Mouse (Mus musculus) lung, embryonic 15.5 days (tissue): ENCODE data around the gene Tpr. TPM values are rescaled to one million over a fixed set of nuclear protein-coding genes. Genes with fewer than 3 reads are reported as not detected.

Experiments used
- ATAC-seq: fragments of 200-750 bp; cut with Nextera tagmentation; 2 replicates; pipeline ENCODE4 v1.8.0; 2017; ENCODE audit warnings: moderate number of reproducible peaks, borderline replicate concordance; ENCODE audit not compliant: low FRiP score, low TSS enrichment; ENCODE audit errors: extremely low read depth
- H3K27ac ChIP-seq: fragments of 300-500 bp; sonication (generic); 2 replicates; pipeline ENCODE4 v1.5.1; 2015; ENCODE audit warnings: moderate library complexity, mild to moderate bottlenecking, inconsistent platforms
- H3K27me3 ChIP-seq: fragments of 300-500 bp; sonication (generic); 2 replicates; pipeline ENCODE4 v1.6.1; 2015; ENCODE audit warnings: inconsistent platforms
- H3K36me3 ChIP-seq: fragments of 300-500 bp; sonication (generic); 2 replicates; pipeline ENCODE4 v1.6.1; 2015; ENCODE audit warnings: inconsistent platforms
- H3K4me1 ChIP-seq: fragments of 300-500 bp; sonication (generic); 2 replicates; pipeline ENCODE4 v1.6.1; 2015; ENCODE audit warnings: inconsistent platforms
- H3K4me2 ChIP-seq: fragments of 300-500 bp; sonication (generic); 2 replicates; pipeline ENCODE4 v1.6.1; 2015; ENCODE audit warnings: inconsistent platforms, mild to moderate bottlenecking, moderate library complexity
- H3K4me3 ChIP-seq: fragments of 300-500 bp; sonication (generic); 2 replicates; pipeline ENCODE4 v1.5.1; 2015; ENCODE audit warnings: mild to moderate bottlenecking, inconsistent platforms
- H3K9ac ChIP-seq: fragments of 300-500 bp; sonication (generic); 2 replicates; pipeline ENCODE4 v1.6.1; 2015; ENCODE audit warnings: inconsistent platforms
- H3K9me3 ChIP-seq: fragments of 300-500 bp; sonication (generic); 2 replicates; pipeline ENCODE4 v1.6.1; 2016; ENCODE audit warnings: inconsistent platforms
- WGBS: fragments of 180-500 bp; shearing (Covaris S2); methylation state at CpG from one replicate; pipeline ENCODE4 v1.1.7; 2015; 5-methylcytosine and 5-hydroxymethylcytosine counted together
- polyA plus RNA-seq: library from polyadenylated mRNA; unstranded; fragments of >200 nt; fragmentation: Nextera tagmentation; extraction: Ambion mirVana; gene quantifications from 2 replicates; pipeline ENCODE4 v1.2.1, GENCODE M21; 2015

Gene Tpr
- polyA plus RNA-seq, 1 experiment from 2014 or later = 158 TPM

DNA sequence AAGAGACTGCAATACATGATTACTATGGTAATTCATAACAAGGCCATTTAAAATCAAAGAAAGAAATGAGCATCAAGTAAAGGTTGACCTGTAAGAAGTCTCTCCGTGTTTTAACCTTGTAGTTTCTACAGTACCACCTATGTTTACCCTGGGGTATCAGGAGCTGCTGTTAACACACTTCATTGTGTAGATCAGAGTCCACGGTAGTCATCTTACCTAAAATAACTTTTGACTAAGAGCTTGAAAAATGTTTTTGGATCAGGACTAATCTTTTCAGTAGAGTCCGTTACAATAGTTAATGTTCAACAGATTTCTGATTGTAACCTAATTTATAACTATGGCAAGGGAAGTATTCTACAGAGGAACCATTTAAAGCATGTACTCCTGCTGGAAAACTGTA lies 11.9 kb downstream of the Tpr start:
- no peak for ATAC-seq
- Histone ChIP-seq H3K9me3 (no peaks in the 10 kb centered on the region), H3K4me1 (no peaks in the 10 kb centered on the region), H3K4me3 (no peak overlapping the region), H3K4me2 (no peak overlapping the region), H3K36me3 (peaks cover 47% of the 10 kb centered on the region), H3K27ac (no peak overlapping the region), H3K27me3 (no peaks in the 10 kb centered on the region), H3K9ac (no peak overlapping the region)
- 78% methylated on average over 3 of the region's 3 CpGs for WGBS

DNA sequence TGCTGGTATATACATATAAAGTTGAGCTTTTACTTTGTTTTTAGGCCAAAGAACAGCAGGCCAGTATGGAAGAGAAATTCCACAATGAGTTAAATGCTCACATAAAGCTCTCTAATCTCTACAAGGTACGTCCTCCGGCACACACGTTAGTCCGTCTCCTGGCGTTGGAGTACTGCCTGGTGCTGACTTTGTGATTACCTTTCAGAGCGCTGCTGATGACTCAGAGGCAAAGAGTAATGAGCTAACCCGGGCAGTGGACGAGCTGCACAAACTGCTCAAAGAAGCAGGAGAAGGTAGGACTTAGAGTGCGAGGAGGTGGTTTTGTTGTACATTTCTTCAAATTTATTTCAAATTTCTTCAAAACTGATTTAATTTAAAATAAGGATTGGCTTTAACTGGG lies 14.6 kb downstream of the Tpr start:
- Histone ChIP-seq H3K9me3 (no peaks in the 10 kb centered on the region), H3K27me3 (no peaks in the 10 kb centered on the region), H3K4me3 (no peak overlapping the region), H3K36me3 (peaks cover 61% of the 10 kb centered on the region), H3K27ac (no peak overlapping the region), H3K9ac (no peak overlapping the region), H3K4me1 (no peaks in the 10 kb centered on the region), H3K4me2 (no peak overlapping the region)
- ATAC-seq = no peak
- 82% methylated on average over 9 of the region's 9 CpGs for WGBS

DNA sequence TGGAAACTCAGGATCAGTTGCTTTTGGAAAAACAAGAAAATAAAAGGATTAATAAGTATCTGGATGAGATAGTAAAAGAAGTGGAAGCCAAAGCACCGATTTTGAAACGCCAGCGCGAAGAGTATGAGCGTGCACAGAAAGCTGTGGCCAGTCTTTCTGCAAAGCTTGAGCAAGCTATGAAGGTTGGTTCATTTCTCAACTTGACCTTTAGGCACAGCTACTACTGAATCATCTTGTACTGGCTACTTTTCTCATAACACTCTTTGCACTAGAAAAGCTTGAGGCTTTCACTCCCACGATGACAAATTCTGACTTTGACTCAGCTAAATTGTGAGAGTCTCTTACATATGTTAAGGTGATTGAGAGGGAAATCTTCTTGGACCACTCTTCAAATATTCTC lies 17.4 kb downstream of the Tpr start:
- Histone ChIP-seq H3K36me3 (peaks cover 68% of the 10 kb centered on the region), H3K9me3 (no peaks in the 10 kb centered on the region), H3K4me3 (no peak overlapping the region), H3K9ac (no peak overlapping the region), H3K4me2 (no peak overlapping the region), H3K27me3 (no peaks in the 10 kb centered on the region), H3K4me1 (no peaks in the 10 kb centered on the region), H3K27ac (no peak overlapping the region)
- no peak for ATAC-seq
- 98% methylated on average over 6 of the region's 6 CpGs for WGBS

DNA sequence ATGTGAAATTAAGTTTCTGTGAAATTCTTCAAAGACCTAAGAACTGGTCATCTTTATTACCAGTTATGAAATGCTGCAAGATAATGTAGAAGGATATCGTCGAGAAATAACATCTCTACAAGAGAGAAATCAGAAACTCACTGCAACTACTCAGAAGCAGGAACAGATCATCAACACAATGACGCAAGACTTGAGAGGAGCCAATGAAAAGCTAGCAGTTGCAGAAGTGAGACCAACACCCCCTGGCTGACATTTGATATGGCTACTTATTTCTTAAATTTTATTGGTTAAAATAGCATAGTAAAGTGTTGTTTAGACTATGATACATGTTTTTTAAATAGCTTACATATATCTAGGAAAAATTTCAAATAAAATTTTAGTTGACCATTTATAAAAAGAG lies 23.4 kb downstream of the Tpr start:
- no peaks in the 10 kb centered on the region for H3K4me1 ChIP-seq
- H3K4me3 ChIP-seq = no peak overlapping the region
- no peaks in the 10 kb centered on the region for H3K27me3 ChIP-seq
- H3K9ac ChIP-seq = no peak overlapping the region
- no peak overlapping the region for H3K4me2 ChIP-seq
- peaks cover 69% of the 10 kb centered on the region for H3K36me3 ChIP-seq
- H3K27ac ChIP-seq = no peak overlapping the region
- H3K9me3 ChIP-seq = no peaks in the 10 kb centered on the region
- WGBS = 92% methylated on average over 3 of the region's 3 CpGs
- ATAC-seq = no peak

DNA sequence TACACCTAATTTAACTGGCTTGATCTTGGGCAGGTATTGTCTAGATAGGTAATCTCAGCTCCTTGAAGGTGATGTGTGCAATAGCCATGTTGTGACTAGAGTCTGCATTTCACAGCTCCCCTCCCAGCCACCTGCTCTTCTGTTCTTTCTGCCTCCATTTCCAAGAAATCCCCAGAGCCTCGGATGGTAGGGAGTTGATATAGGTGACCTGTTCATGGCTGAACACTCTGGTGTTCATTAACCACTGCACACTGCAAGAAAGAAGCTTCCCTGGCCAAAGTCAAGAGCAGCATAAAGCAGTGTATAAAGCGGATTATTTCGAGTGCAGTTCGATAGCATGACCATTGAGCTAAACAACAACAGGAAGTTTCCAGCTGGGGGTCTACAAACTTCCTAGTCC lies 25.8 kb downstream of the Tpr start:
- 93% methylated on average over 4 of the region's 4 CpGs for WGBS
- no peaks in the 10 kb centered on the region for H3K9me3 ChIP-seq
- H3K4me2 ChIP-seq = no peak overlapping the region

DNA sequence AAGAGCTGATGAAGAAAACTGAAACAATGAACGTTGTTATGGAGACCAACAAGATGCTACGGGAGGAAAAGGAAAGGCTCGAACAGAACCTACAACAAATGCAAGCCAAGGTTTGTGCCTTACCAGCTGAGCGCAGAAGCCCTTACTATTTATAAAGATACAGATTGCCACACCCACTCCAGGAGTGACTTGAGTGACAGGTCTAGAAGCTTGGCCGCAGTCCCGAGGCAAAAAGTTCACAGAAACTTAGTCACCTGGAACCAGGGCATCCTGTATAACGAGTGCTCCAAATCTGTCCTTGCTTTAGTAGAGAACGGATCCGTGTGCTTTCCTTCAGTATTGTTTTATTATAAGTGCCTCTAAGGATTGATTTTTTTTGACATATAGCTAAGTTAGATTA lies 33.0 kb downstream of the Tpr start:
- ATAC-seq = no peak
- Histone ChIP-seq H3K9me3 (no peaks in the 10 kb centered on the region), H3K4me2 (no peak overlapping the region), H3K9ac (no peak overlapping the region), H3K36me3 (peaks cover 83% of the 10 kb centered on the region), H3K4me3 (no peak overlapping the region), H3K27ac (no peak overlapping the region), H3K27me3 (no peaks in the 10 kb centered on the region), H3K4me1 (no peaks in the 10 kb centered on the region)
- WGBS = 85% methylated on average over 9 of the region's 9 CpGs

More for the DNA sequence above, 25.8 kb downstream of the Tpr start:
- Histone ChIP-seq H3K4me3 (no peak overlapping the region), H3K4me1 (no peaks in the 10 kb centered on the region), H3K27ac (no peak overlapping the region), H3K9ac (no peak overlapping the region), H3K36me3 (peaks cover 72% of the 10 kb centered on the region), H3K27me3 (no peaks in the 10 kb centered on the region)
- ATAC-seq = no peak

DNA sequence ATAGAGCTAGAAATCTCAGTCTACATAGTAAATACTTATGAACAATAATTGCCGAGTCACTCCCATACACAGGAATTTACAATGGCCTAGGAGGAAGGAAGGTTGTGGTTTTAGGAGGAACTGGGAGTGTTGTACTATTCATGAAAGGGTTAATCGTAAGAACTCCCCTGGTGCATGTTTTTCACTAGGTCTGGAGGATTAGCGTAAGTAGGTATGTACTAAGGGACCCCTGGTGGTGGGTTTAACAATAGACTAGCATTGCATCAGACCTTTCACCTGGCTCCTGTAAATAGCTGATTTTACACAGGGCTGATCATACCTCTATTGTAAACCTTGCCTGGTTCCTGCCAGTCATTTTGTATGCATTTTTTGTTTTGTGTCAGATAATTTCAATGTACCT lies 33.6 kb downstream of the Tpr start:
- Histone ChIP-seq H3K4me1 (no peaks in the 10 kb centered on the region), H3K9me3 (no peaks in the 10 kb centered on the region), H3K4me3 (no peak overlapping the region), H3K27ac (no peak overlapping the region), H3K9ac (no peak overlapping the region), H3K36me3 (peaks cover 87% of the 10 kb centered on the region), H3K4me2 (no peak overlapping the region), H3K27me3 (no peaks in the 10 kb centered on the region)
- no peak for ATAC-seq
- 73% methylated on average over 3 of the region's 3 CpGs for WGBS

DNA sequence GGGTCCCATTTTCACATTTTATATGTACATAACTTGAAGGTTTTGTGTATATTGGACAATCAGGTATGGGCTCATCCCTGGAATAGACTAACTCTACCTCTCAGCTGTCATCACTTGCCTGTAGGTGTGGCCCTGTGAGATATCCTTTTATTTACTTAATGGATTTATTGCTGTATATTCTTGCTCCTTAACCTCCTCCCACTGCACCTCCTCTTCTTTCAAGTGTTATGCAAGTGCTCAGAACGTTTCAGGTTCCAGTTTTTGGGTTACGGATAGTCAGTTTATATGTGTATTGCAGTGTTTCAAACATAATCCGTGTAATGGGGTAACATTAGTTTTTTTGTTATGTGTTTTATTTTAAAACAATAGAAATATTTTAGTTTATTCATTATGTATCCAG lies 46.0 kb downstream of the Tpr start:
- H3K9me3 ChIP-seq = no peaks in the 10 kb centered on the region
- no peak overlapping the region for H3K9ac ChIP-seq
- no peak overlapping the region for H3K4me3 ChIP-seq
- no peaks in the 10 kb centered on the region for H3K27me3 ChIP-seq
- H3K4me2 ChIP-seq = no peak overlapping the region
- 91% methylated on average over 3 of the region's 3 CpGs for WGBS
- H3K4me1 ChIP-seq = no peaks in the 10 kb centered on the region
- peaks cover 70% of the 10 kb centered on the region for H3K36me3 ChIP-seq
- no peak for ATAC-seq
- H3K27ac ChIP-seq = no peak overlapping the region

DNA sequence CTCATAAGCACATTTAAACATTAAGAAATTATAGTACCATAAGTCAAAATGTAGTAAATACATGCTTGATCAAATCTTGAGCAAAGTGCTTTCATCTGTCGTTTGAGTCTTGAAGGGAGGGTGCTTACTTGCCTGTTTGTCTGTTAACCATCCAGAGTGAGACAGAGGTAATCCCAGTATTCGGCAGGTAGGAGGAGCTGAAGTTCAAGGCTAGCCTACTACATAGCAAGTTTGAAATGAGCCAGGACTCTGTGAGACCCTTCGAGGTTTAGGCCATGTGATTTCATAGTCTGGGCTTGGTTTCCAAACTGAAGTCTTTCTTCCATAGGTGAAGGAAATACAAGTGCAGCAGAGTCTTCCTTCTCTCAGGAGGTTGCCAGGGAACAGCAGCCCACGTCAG lies 49.1 kb downstream of the Tpr start:
- WGBS = 73% methylated on average over 4 of the region's 4 CpGs
- H3K4me2 ChIP-seq = no peak overlapping the region
- no peak overlapping the region for H3K27ac ChIP-seq
- peaks cover 68% of the 10 kb centered on the region for H3K36me3 ChIP-seq
- H3K9me3 ChIP-seq = no peaks in the 10 kb centered on the region
- H3K4me1 ChIP-seq = no peaks in the 10 kb centered on the region
- no peak for ATAC-seq
- no peak overlapping the region for H3K9ac ChIP-seq
- no peak overlapping the region for H3K4me3 ChIP-seq
- no peaks in the 10 kb centered on the region for H3K27me3 ChIP-seq

DNA sequence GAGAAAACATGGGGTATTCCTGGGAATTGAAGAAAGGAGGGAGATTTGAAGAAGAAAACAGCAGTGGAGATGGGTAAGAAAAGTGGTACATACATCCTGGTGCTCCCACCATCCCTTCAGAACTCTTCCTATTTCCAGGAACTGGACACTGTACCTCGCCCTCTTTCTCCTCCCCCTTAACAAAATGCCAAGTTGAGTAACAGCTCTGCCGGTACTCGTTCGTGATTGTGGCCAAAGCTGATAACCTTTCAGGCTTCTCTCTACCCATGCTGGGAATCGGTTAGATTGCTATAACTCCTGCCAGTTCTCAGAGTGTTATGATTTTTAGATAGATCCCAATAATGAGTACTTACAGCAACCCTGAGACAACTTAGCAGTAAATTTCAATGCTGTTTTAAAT lies 66.3 kb downstream of the Tpr start:
- no peak overlapping the region for H3K9ac ChIP-seq
- no peak overlapping the region for H3K4me3 ChIP-seq
- ATAC-seq = no peak
- H3K36me3 ChIP-seq = no peaks in the 10 kb centered on the region
- 53% methylated on average over 5 of the region's 5 CpGs for WGBS
- H3K4me1 ChIP-seq = no peaks in the 10 kb centered on the region
- no peaks in the 10 kb centered on the region for H3K27me3 ChIP-seq
- no peak overlapping the region for H3K4me2 ChIP-seq
- H3K9me3 ChIP-seq = no peaks in the 10 kb centered on the region
- H3K27ac ChIP-seq = no peak overlapping the region

DNA sequence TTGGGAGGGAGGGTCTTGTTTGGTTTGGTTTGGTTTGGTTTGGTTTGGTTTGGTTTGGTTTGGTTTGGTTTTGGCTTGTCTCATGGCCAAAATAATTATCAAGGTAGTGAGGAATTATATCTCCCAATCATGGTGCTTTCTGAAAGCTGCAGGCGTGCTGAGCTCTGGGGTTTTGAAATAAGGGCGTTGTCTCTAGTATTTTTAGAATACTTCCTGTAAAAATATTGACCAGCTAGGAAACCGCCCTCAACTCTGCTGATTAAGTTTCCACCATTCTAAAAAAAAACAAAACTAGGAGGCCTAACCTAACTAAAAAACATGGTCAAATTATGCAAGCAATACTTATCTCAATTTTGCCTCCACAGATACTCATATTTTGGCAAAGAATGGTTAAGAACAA lies 67.0 kb downstream of the Tpr start:
- H3K4me2 ChIP-seq = no peak overlapping the region
- no peak overlapping the region for H3K4me3 ChIP-seq
- no peak for ATAC-seq
- H3K36me3 ChIP-seq = no peaks in the 10 kb centered on the region
- no peak overlapping the region for H3K27ac ChIP-seq
- no peaks in the 10 kb centered on the region for H3K9me3 ChIP-seq
- H3K4me1 ChIP-seq = no peaks in the 10 kb centered on the region
- H3K9ac ChIP-seq = no peak overlapping the region
- WGBS = 77% methylated on average over 3 of the region's 3 CpGs
- no peaks in the 10 kb centered on the region for H3K27me3 ChIP-seq

DNA sequence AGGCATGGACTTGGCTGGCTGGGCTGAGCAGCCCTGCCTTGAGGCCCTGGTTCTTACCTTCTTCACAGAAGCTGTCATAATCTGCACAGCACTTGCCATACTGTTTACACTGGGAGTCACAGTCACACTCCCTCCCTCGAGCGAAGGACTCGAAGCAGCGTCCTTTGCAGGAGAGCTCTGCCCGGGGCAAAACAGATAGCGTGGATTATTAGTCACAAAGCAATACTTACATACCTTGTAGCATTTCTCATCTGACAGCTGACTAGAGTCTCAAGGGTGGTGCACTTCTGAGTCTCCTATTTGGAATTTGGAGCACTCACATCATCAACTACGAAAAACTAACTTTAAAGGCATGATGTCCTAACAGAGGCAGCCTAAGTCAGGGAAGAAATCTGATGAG lies 68.0 kb downstream of the Tpr start:
- Histone ChIP-seq H3K27ac (no peak overlapping the region), H3K4me1 (no peaks in the 10 kb centered on the region), H3K9me3 (no peaks in the 10 kb centered on the region), H3K4me3 (no peak overlapping the region), H3K36me3 (no peaks in the 10 kb centered on the region), H3K9ac (no peak overlapping the region), H3K4me2 (no peak overlapping the region), H3K27me3 (no peaks in the 10 kb centered on the region)
- ATAC-seq = no peak
- 29% methylated on average over 7 of the region's 7 CpGs for WGBS

DNA sequence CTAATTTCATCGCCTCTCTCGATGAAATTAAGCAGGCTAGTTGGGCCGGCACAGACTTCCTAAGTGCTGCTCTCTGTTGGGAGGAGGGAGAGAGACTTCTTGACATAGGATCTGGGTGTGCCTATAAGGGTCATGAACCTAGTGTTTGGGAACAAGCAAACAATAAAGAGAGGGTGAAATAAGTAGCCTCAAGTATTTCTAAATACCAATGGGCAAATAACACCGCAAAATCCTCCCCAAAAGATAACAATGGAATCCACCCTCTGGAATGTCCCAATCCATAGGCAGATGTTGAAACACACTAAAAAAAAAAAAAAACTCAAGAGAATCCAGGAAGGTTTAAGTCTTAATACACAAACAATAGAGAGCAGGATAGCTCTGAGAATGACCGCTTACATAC lies 70.4 kb downstream of the Tpr start:
- H3K4me1 ChIP-seq = no peaks in the 10 kb centered on the region
- ATAC-seq = no peak
- H3K9me3 ChIP-seq = no peaks in the 10 kb centered on the region
- WGBS = 53% methylated on average over 5 of the region's 5 CpGs
- no peak overlapping the region for H3K4me2 ChIP-seq
- H3K27me3 ChIP-seq = no peaks in the 10 kb centered on the region
- H3K4me3 ChIP-seq = no peak overlapping the region
- H3K27ac ChIP-seq = no peak overlapping the region
- no peaks in the 10 kb centered on the region for H3K36me3 ChIP-seq
- H3K9ac ChIP-seq = no peak overlapping the region
